Mouse (Mus musculus) MEL (cell line): Measurements from ENCODE around the gene Pgpep1. TPM values are rescaled to one million over a fixed set of nuclear protein-coding genes. Genes with fewer than 3 reads are reported as not detected.
A peak's percentile ranks its signal among the peaks of the same experiment; 100 is the strongest.

Experiments used
- DNase-seq: peaks from one replicate; pipeline ENCODE4 v3.0.0; 2011; ENCODE audit warnings: low read depth, low spot score
- H3K27ac ChIP-seq: 2 replicates; pipeline ENCODE4 v1.5.1; 2012; ENCODE audit warnings: low read depth, mild to moderate bottlenecking, control low read depth, low read length, moderate library complexity; ENCODE audit not compliant: control insufficient read depth
- H3K27me3 ChIP-seq, 2 experiments: fragments of 150-350 bp in 1 of 2; sonication (generic) in 1 of 2; 2 replicates each; pipeline ENCODE4 v1.6.1; 2012; ENCODE audit warnings: low read length in 2 of 2, mild to moderate bottlenecking in 2 of 2, improper control_type of control experiment in 1 of 2, moderate library complexity in 1 of 2; ENCODE audit not compliant: insufficient read depth in 2 of 2, control insufficient read depth in 1 of 2
- H3K36me3 ChIP-seq, 2 experiments: 2 replicates each; pipeline ENCODE4 v1.6.1; 2012 to 2014; ENCODE audit warnings: low read length in 2 of 2, improper control_type of control experiment in 1 of 2, inconsistent platforms in 1 of 2, mild to moderate bottlenecking in 1 of 2; ENCODE audit not compliant: insufficient read depth in 2 of 2, control insufficient read depth in 1 of 2
- H3K4me1 ChIP-seq, 2 experiments: fragments of 150-350 bp in 1 of 2; sonication (generic) in 1 of 2; 2 replicates each; pipeline ENCODE4 v1.6.1; 2012; ENCODE audit warnings: low read length in 2 of 2, improper control_type of control experiment in 1 of 2, mild to moderate bottlenecking in 1 of 2; ENCODE audit not compliant: insufficient read depth in 2 of 2, control insufficient read depth in 1 of 2
- H3K4me3 ChIP-seq, 2 experiments: fragments of 150-350 bp in 1 of 2; sonication (generic) in 1 of 2; 2 replicates each; pipeline ENCODE4 v1.5.1; 2012; ENCODE audit warnings: low read depth in 2 of 2, low read length in 2 of 2, mild to moderate bottlenecking in 2 of 2, moderate library complexity in 2 of 2, control low read depth in 1 of 2, improper control_type of control experiment in 1 of 2; ENCODE audit not compliant: control insufficient read depth in 1 of 2, insufficient read depth in 1 of 2
- H3K79me2 ChIP-seq: 2 replicates; pipeline ENCODE4 v1.6.1; 2012; ENCODE audit warnings: mild to moderate bottlenecking, low read length, moderate library complexity; ENCODE audit not compliant: control insufficient read depth, poor library complexity, insufficient read depth
- H3K9ac ChIP-seq: 2 replicates; pipeline ENCODE4 v1.6.1; 2012; ENCODE audit warnings: low read depth, mild to moderate bottlenecking, control low read depth, low read length, moderate library complexity; ENCODE audit not compliant: control insufficient read depth, poor library complexity, severe bottlenecking
- H3K9me3 ChIP-seq: fragments of 150-350 bp; sonication (generic); replicated peaks from 2 replicates; pipeline ENCODE4 v1.6.1; 2012; ENCODE audit warnings: mild to moderate bottlenecking, low read length, improper control_type of control experiment, moderate library complexity; ENCODE audit not compliant: insufficient read depth
- BHLHE40 ChIP-seq: IDR thresholded peaks from 2 replicates; pipeline ENCODE4 v1.6.1; 2012; ENCODE audit warnings: low read depth, mild to moderate bottlenecking, inconsistent platforms, low read length, improper control_type of control experiment, borderline replicate concordance
- CHD2 ChIP-seq: IDR thresholded peaks from 2 replicates; pipeline ENCODE4 v1.6.1; 2011; ENCODE audit warnings: low read length, improper control_type of control experiment
- CTCF ChIP-seq, 3 experiments: IDR thresholded peaks in 2 of 3; conservative IDR thresholded peaks in 1 of 3; 2 replicates each; pipeline ENCODE4 v1.5.1; 2011 to 2012; ENCODE audit warnings: low read length in 3 of 3, low read depth in 2 of 3, mild to moderate bottlenecking in 2 of 3, improper control_type of control experiment in 1 of 3, inconsistent platforms in 1 of 3, mixed read lengths in 1 of 3, moderate library complexity in 1 of 3; ENCODE audit not compliant: control insufficient read depth in 1 of 3, insufficient read depth in 1 of 3, poor library complexity in 1 of 3, severe bottlenecking in 1 of 3
- E2F4 ChIP-seq: IDR thresholded peaks from 2 replicates; pipeline ENCODE4 v1.6.1; 2011; ENCODE audit warnings: low read depth, low read length, improper control_type of control experiment, borderline replicate concordance
- ELF1 ChIP-seq: IDR thresholded peaks from 2 replicates; pipeline ENCODE4 v1.6.1; 2014; ENCODE audit warnings: low read depth, mild to moderate bottlenecking, inconsistent platforms, low read length, improper control_type of control experiment, moderate library complexity
- EP300 ChIP-seq, 2 experiments: IDR thresholded peaks; 2 replicates each; pipeline ENCODE4 v1.6.1; 2011; ENCODE audit warnings: improper control_type of control experiment in 2 of 2, low read length in 2 of 2, low read depth in 1 of 2, mild to moderate bottlenecking in 1 of 2
- ETS1 ChIP-seq: IDR thresholded peaks from 2 replicates; pipeline ENCODE4 v1.6.1; 2012; ENCODE audit warnings: low read depth, mild to moderate bottlenecking, inconsistent platforms, low read length, improper control_type of control experiment, moderate library complexity
- GABPA ChIP-seq: IDR thresholded peaks from 2 replicates; pipeline ENCODE4 v1.6.1; 2012; ENCODE audit warnings: low read depth, mild to moderate bottlenecking, inconsistent platforms, low read length, improper control_type of control experiment, moderate library complexity
- GATA1 ChIP-seq: IDR thresholded peaks from 2 replicates; pipeline ENCODE4 v1.6.1; 2011; ENCODE audit warnings: low read depth, low read length, improper control_type of control experiment
- HCFC1 ChIP-seq: IDR thresholded peaks from 2 replicates; pipeline ENCODE4 v1.6.1; 2012; ENCODE audit warnings: low read depth, mild to moderate bottlenecking, inconsistent platforms, low read length, improper control_type of control experiment, moderate library complexity
- JUND ChIP-seq: IDR thresholded peaks from 2 replicates; pipeline ENCODE4 v1.6.1; 2011; ENCODE audit warnings: low read depth, mild to moderate bottlenecking, improper control_type of control experiment, low read length
- KAT2A ChIP-seq: conservative IDR thresholded peaks from 2 replicates; pipeline ENCODE4 v1.6.1; 2012; ENCODE audit warnings: low read depth, low read length, improper control_type of control experiment, inconsistent platforms
- MAFK ChIP-seq: IDR thresholded peaks from 2 replicates; pipeline ENCODE4 v1.6.1; 2011; ENCODE audit warnings: low read depth, mild to moderate bottlenecking, low read length, improper control_type of control experiment, borderline replicate concordance
- MAX ChIP-seq: IDR thresholded peaks from 2 replicates; pipeline ENCODE4 v1.6.1; 2011; ENCODE audit warnings: low read length, improper control_type of control experiment
- MAZ ChIP-seq: IDR thresholded peaks from 2 replicates; pipeline ENCODE4 v1.6.1; 2012; ENCODE audit warnings: low read depth, mild to moderate bottlenecking, inconsistent platforms, low read length, improper control_type of control experiment
- MEF2A ChIP-seq: IDR thresholded peaks from 2 replicates; pipeline ENCODE4 v1.6.1; 2014; ENCODE audit warnings: low read depth, mild to moderate bottlenecking, inconsistent platforms, low read length, improper control_type of control experiment; ENCODE audit not compliant: poor library complexity, insufficient replicate concordance, severe bottlenecking; ENCODE audit errors: extremely low read depth
- MXI1 ChIP-seq: IDR thresholded peaks from 2 replicates; pipeline ENCODE4 v1.6.1; 2011; ENCODE audit warnings: mild to moderate bottlenecking, low read depth, low read length, improper control_type of control experiment
- MYB ChIP-seq: IDR thresholded peaks from 2 replicates; pipeline ENCODE4 v1.6.1; 2011; ENCODE audit warnings: mild to moderate bottlenecking, low read depth, low read length, improper control_type of control experiment
- MYC ChIP-seq: IDR thresholded peaks from 2 replicates; pipeline ENCODE4 v1.6.1; 2011; ENCODE audit warnings: low read depth, mild to moderate bottlenecking, low read length, improper control_type of control experiment, moderate library complexity
- NRF1 ChIP-seq: IDR thresholded peaks from 2 replicates; pipeline ENCODE4 v1.6.1; 2014; ENCODE audit warnings: low read depth, mild to moderate bottlenecking, inconsistent platforms, low read length, improper control_type of control experiment, moderate library complexity; ENCODE audit not compliant: poor library complexity, insufficient read depth, severe bottlenecking
- POLR2A ChIP-seq, 2 experiments: IDR thresholded peaks; 2 replicates each; pipeline ENCODE4 v1.6.1; 2011 to 2012; ENCODE audit warnings: low read length in 2 of 2, mild to moderate bottlenecking in 2 of 2, control low read depth in 1 of 2, improper control_type of control experiment in 1 of 2, low read depth in 1 of 2, moderate library complexity in 1 of 2; ENCODE audit not compliant: control insufficient read depth in 1 of 2, insufficient read depth in 1 of 2, poor library complexity in 1 of 2
- POLR2AphosphoS2 ChIP-seq: IDR thresholded peaks from 2 replicates; pipeline ENCODE4 v1.6.1; 2011; ENCODE audit warnings: low read length, improper control_type of control experiment
- POLR2AphosphoS5 ChIP-seq: IDR thresholded peaks from 2 replicates; pipeline ENCODE4 v1.6.1; 2012; ENCODE audit warnings: low read depth, borderline replicate concordance, mild to moderate bottlenecking, inconsistent platforms, low read length, moderate library complexity, mixed read lengths
- RAD21 ChIP-seq: IDR thresholded peaks from 2 replicates; pipeline ENCODE4 v1.6.1; 2011; ENCODE audit warnings: mild to moderate bottlenecking, low read depth, low read length, improper control_type of control experiment
- RCOR1 ChIP-seq: IDR thresholded peaks from 2 replicates; pipeline ENCODE4 v1.6.1; 2012; ENCODE audit warnings: low read depth, mild to moderate bottlenecking, inconsistent platforms, low read length, improper control_type of control experiment
- SIN3A ChIP-seq: IDR thresholded peaks from 2 replicates; pipeline ENCODE4 v1.6.1; 2012; ENCODE audit warnings: low read length, improper control_type of control experiment, inconsistent platforms
- TAL1 ChIP-seq: IDR thresholded peaks from 2 replicates; pipeline ENCODE4 v1.6.1; 2012; ENCODE audit warnings: mild to moderate bottlenecking, inconsistent platforms, low read length, moderate library complexity, mixed read lengths
- TBP ChIP-seq: IDR thresholded peaks from 2 replicates; pipeline ENCODE4 v1.8.0; 2011; ENCODE audit warnings: low read depth, low read length, improper control_type of control experiment
- TCF12 ChIP-seq: IDR thresholded peaks from 2 replicates; pipeline ENCODE4 v1.6.1; 2014; ENCODE audit warnings: low read depth, mild to moderate bottlenecking, inconsistent platforms, low read length, improper control_type of control experiment, moderate library complexity
- UBTF ChIP-seq: IDR thresholded peaks from 2 replicates; pipeline ENCODE4 v1.6.1; 2012; ENCODE audit warnings: low read depth, mild to moderate bottlenecking, inconsistent platforms, low read length, improper control_type of control experiment, moderate library complexity, borderline replicate concordance; ENCODE audit not compliant: insufficient read depth
- USF1 ChIP-seq: IDR thresholded peaks from 2 replicates; pipeline ENCODE4 v1.6.1; 2014; ENCODE audit warnings: low read depth, mild to moderate bottlenecking, inconsistent platforms, low read length, improper control_type of control experiment, moderate library complexity
- USF2 ChIP-seq, 2 experiments: IDR thresholded peaks; 2 replicates each; pipeline ENCODE4 v1.6.1; 2011 to 2012; ENCODE audit warnings: improper control_type of control experiment in 2 of 2, low read length in 2 of 2, borderline replicate concordance in 1 of 2, inconsistent platforms in 1 of 2, low read depth in 1 of 2, mild to moderate bottlenecking in 1 of 2; ENCODE audit not compliant: insufficient read depth in 1 of 2
- ZKSCAN1 ChIP-seq: IDR thresholded peaks from 2 replicates; pipeline ENCODE4 v1.6.1; 2012; ENCODE audit warnings: low read depth, mild to moderate bottlenecking, inconsistent platforms, low read length, improper control_type of control experiment, moderate library complexity
- ZMIZ1 ChIP-seq: IDR thresholded peaks from 2 replicates; pipeline ENCODE4 v1.6.1; 2012; ENCODE audit warnings: low read depth, mild to moderate bottlenecking, inconsistent platforms, low read length, improper control_type of control experiment, moderate library complexity
- ZNF384 ChIP-seq: IDR thresholded peaks from 2 replicates; pipeline ENCODE4 v1.6.1; 2012; ENCODE audit warnings: low read depth, mild to moderate bottlenecking, inconsistent platforms, low read length, improper control_type of control experiment
- polyA plus RNA-seq, 2 experiments: library from polyadenylated mRNA; stranded (reverse) in 1 of 2; unstranded in 1 of 2; fragments of >175 nt in 1 of 2; fragments of >200 nt in 1 of 2; gene quantifications; 2 replicates each; pipeline versions ENCODE4 v1.2.1 to v1.2.4; 2012; ENCODE audit warnings: low replicate concordance in 2 of 2, low read depth in 1 of 2; ENCODE audit not compliant: insufficient read length in 2 of 2, insufficient read depth in 1 of 2, missing spikeins in 1 of 2
- total RNA-seq: library from RNA; depleted of rRNA; stranded (reverse); fragments of 300-350 nt; gene quantifications from 2 replicates; pipeline ENCODE4 v1.2.3, GENCODE M21; 2012

Gene Pgpep1
- total and polyA plus RNA-seq, 3 experiments: 12.6 to 19.5 TPM; not detected in 1

- peak within 1 kb of the TSS; percentile 89 for H3K27ac ChIP-seq
- peaks cover 5 to 21% of the 10 kb centered on the region in 2 experiments; a peak in 3 of 4 replicates for H3K4me1 ChIP-seq
- DNase-seq: peak; percentile 100
- peaks cover 22% of the 10 kb centered on the region for H3K79me2 ChIP-seq
- H3K9ac ChIP-seq: peak within 1 kb of the TSS; percentile 84
- H3K27me3 ChIP-seq: no peaks in the 10 kb centered on the region
- H3K4me3 ChIP-seq: peak within 1 kb of the TSS; percentile 67 to 77
- H3K9me3 ChIP-seq: no peaks in the 10 kb centered on the region
- H3K36me3 ChIP-seq: peaks cover 0 to 20% of the 10 kb centered on the region in 2 experiments; a peak in 2 of 4 replicates
- TF ChIP-seq ZMIZ1 (peak; percentile 74), TCF12 (0 out of 2 replicates have a peak, but pooled peaks have one; percentile 23), MEF2A (no peak), POLR2AphosphoS2 (peak; percentile 60), RCOR1 (0 out of 2 replicates have a peak, but pooled peaks have one; percentile 9), RAD21 (peak; percentile 33), BHLHE40 (peak; percentile 86), GABPA (no peak), UBTF (no peak), GATA1 (peak; percentile 93), USF1 (peak; percentile 96), POLR2AphosphoS5 (peak; percentile 19; the same call in 1 of the 2 replicates), CTCF (IDR thresholded peaks at IDR 0.05 in 2 of 3, conservative IDR thresholded peaks at IDR 0.05 in 1 of 3; ENCODE audit: control insufficient read depth in 1 of 3, insufficient read depth in 1 of 3, low read depth in 2 of 3, low read length in 3 of 3, poor library complexity in 1 of 3, severe bottlenecking in 1 of 3) (peak; percentile 69 to 73 (median 72)), SIN3A (peak; percentile 87), ETS1 (peak; percentile 85), MAFK (no peak), USF2 (IDR thresholded peaks at IDR 0.05; ENCODE audit: borderline replicate concordance in 1 of 2, insufficient read depth in 1 of 2, low read depth in 1 of 2, low read length in 2 of 2) (peak; percentile 51 to 80), HCFC1 (peak; percentile 88), ELF1 (peak; percentile 86), ZKSCAN1 (no peak), NRF1 (peak; percentile 89), CHD2 (peak; percentile 72; the same call in 1 of the 2 replicates), JUND (no peak), TAL1 (no peak), EP300 (IDR thresholded peaks at IDR 0.05; ENCODE audit: low read depth in 1 of 2, low read length in 2 of 2) (peak in 1 of 2 experiments; percentile 56; a peak in 1 of 4 replicates), MYB (no peak), ZNF384 (peak; percentile 55), MXI1 (no peak; the same call in 1 of the 2 replicates), KAT2A (peak; percentile 89), MAZ (peak; percentile 40; the same call in 1 of the 2 replicates), POLR2A (IDR thresholded peaks at IDR 0.05; ENCODE audit: control insufficient read depth in 1 of 2, insufficient read depth in 1 of 2, low read depth in 1 of 2, low read length in 2 of 2, poor library complexity in 1 of 2) (peak; percentile 49 to 90), E2F4 (no peak), TBP (peak; percentile 76), MYC (peak; percentile 93), MAX (peak; percentile 89)
Observed at GRCm38 (mm10) chr8:70673079-70673856, 13.1 kb upstream of the Pgpep1 start, which contains the start of gene Lsm4. Gene Lsm4 (plus strand): TSS chr8:70673248.
